Mouse (Mus musculus): ENCODE data around the gene Foxl2. TPM values are rescaled to one million over a fixed set of nuclear protein-coding genes. Genes with fewer than 3 reads are reported as not detected.

The Foxl2 gene
- polyA plus RNA-seq, 1 experiment from 2014 or later = not detected

DNA sequence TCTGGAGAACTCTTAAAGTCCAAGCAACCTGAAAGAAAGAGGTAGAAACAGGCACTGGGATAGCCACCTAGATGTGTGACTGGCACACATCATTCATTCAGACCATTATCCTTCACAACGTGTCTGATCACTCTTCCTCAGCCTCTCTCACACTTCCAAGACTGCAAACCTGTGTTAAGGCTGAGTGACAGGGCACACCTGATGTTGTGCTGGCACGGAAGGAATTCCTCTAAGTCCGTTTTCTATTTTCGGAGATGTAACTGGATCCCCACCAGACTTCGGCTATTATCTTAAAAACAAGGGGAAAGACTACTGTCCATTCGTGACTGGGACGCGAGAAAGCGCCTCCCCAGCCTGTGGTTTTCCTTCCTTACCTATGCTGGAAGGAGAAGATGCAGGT is 1.3 kb upstream of the Foxl2 start:
- H3K36me3 ChIP-seq (replicated peaks) = no peaks in the 10 kb centered on the region
- ATAC-seq (ENCODE audit: insufficient read depth) = no peak

DNA sequence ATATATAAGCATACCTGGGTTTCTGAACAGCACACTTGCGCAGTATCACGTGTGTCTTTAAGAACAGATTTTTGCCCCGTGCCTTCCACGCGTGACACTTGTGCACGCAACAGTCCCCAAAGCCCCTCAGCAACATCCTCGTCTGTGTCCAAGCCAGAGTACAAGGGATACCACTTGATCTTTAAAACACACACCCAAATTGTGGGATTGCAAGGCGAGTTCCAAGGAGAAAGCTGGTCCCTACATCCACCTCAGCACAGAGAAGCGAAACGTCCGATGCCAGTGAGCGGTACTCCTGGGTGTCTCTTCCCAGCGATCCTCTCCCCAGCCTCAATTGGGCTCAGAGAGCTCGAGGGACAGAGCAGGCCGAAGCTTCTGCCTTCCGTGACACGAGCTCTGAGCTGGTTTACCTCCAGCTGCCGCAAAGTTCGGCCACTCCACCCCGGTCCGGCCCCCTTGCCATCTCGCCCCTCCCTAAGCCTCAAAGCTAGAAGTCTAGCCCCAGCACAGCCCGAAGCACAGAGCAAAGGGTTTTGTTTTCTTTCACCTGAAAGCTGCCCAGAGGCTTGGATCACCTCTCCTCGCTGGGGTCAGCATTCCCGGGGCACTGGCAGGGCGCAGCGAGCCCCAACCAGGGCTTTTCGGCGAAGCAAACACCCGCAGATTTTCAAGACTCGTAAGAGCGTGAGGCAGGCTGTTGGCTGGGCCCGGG is 541 bp upstream of the Foxl2 start:
- Histone ChIP-seq H3K9me3 (replicated peaks) (no peaks in the 10 kb centered on the region), H3K27ac (replicated peaks) (no peak overlapping the region), H3K4me3 (replicated peaks) (peak overlapping the region; percentile 32), H3K36me3 (replicated peaks) (no peaks in the 10 kb centered on the region), H3K9ac (no peak overlapping the region), H3K4me1 (replicated peaks) (peaks cover 25% of the 10 kb centered on the region), H3K4me2 (peak overlapping the region; percentile 49), H3K27me3 (peaks cover 98% of the 10 kb centered on the region)
- no peak for ATAC-seq (ENCODE audit: insufficient read depth)
- WGBS (ENCODE audit: insufficient replicate concordance) = 3% methylated on average over 33 of the region's 33 CpGs

More for the DNA sequence above, 1.3 kb upstream of the Foxl2 start:
- Histone ChIP-seq H3K4me2 (no peak overlapping the region), H3K27ac (replicated peaks) (no peak overlapping the region), H3K4me3 (replicated peaks) (no peak overlapping the region), H3K4me1 (replicated peaks) (peaks cover 25% of the 10 kb centered on the region), H3K9me3 (replicated peaks) (no peaks in the 10 kb centered on the region), H3K27me3 (peaks cover 98% of the 10 kb centered on the region), H3K9ac (no peak overlapping the region)
- WGBS (ENCODE audit: insufficient replicate concordance) = 3% methylated on average over 9 of the region's 9 CpGs

GRCm38 (mm10) chr9:98955716-98956224 is 682 bp downstream of the Foxl2 start:
- Histone ChIP-seq H3K4me2 (peak overlapping the region; percentile 49), H3K27ac (replicated peaks) (no peak overlapping the region), H3K9me3 (replicated peaks) (no peaks in the 10 kb centered on the region), H3K27me3 (peaks cover 100% of the 10 kb centered on the region), H3K4me1 (replicated peaks) (peaks cover 25% of the 10 kb centered on the region), H3K4me3 (replicated peaks) (peak overlapping the region; percentile 32), H3K36me3 (replicated peaks) (no peaks in the 10 kb centered on the region), H3K9ac (no peak overlapping the region)
- ATAC-seq (ENCODE audit: insufficient read depth) = no peak
- 1% methylated on average over 60 of the region's 60 CpGs for WGBS (ENCODE audit: insufficient replicate concordance)

- Histone ChIP-seq H3K4me1 (replicated peaks) (peaks cover 25% of the 10 kb centered on the region), H3K9me3 (replicated peaks) (no peaks in the 10 kb centered on the region), H3K4me2 (peak overlapping the region; percentile 49), H3K27me3 (peaks cover 100% of the 10 kb centered on the region), H3K9ac (no peak overlapping the region), H3K4me3 (replicated peaks) (peak overlapping the region; percentile 32), H3K36me3 (replicated peaks) (no peaks in the 10 kb centered on the region), H3K27ac (replicated peaks) (no peak overlapping the region)
- no peak for ATAC-seq (ENCODE audit: insufficient read depth)
- WGBS (ENCODE audit: insufficient replicate concordance) = under 1% methylated on average over 80 of the region's 80 CpGs
Measured at GRCm38 (mm10) chr9:98956591-98957381, 1.7 kb downstream of the Foxl2 start.

GRCm38 (mm10) chr9:98957751-98958351 is 2.8 kb downstream of the Foxl2 start:
- H3K4me3 ChIP-seq (replicated peaks) = no peak overlapping the region

DNA sequence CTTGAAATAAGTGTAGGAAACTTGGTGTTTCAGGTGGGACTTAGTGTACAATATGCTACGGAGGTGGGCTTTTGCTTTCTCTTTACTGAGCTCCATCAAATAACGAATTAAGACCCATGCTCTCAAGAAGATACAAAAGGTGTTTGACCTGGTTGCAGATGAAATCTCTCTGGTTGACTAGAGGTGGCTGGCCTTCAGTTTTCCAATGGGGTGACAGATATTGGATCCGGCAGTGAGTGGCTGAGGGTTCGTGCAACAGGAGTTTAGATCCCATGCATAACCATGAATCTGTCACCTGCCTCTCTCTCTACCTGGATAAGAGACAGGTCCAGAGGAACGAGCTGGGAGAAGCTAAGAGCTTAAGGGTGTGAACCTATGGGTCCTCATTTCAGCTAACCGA is 3.5 kb downstream of the Foxl2 start:
- WGBS (ENCODE audit: insufficient replicate concordance) = 6% methylated on average over 6 of the region's 6 CpGs
- Histone ChIP-seq H3K36me3 (replicated peaks) (no peaks in the 10 kb centered on the region), H3K4me2 (no peak overlapping the region), H3K9ac (no peak overlapping the region), H3K9me3 (replicated peaks) (no peaks in the 10 kb centered on the region), H3K4me1 (replicated peaks) (peaks cover 25% of the 10 kb centered on the region), H3K27me3 (peaks cover 100% of the 10 kb centered on the region), H3K27ac (replicated peaks) (no peak overlapping the region), H3K4me3 (replicated peaks) (no peak overlapping the region)
- no peak for ATAC-seq (ENCODE audit: insufficient read depth)

More at GRCm38 (mm10) chr9:98957751-98958351, 2.8 kb downstream of the Foxl2 start:
- 1% methylated on average over 23 of the region's 23 CpGs for WGBS (ENCODE audit: insufficient replicate concordance)
- Histone ChIP-seq H3K4me2 (no peak overlapping the region), H3K27me3 (peaks cover 100% of the 10 kb centered on the region), H3K9ac (no peak overlapping the region), H3K36me3 (replicated peaks) (no peaks in the 10 kb centered on the region), H3K9me3 (replicated peaks) (no peaks in the 10 kb centered on the region), H3K27ac (replicated peaks) (no peak overlapping the region), H3K4me1 (replicated peaks) (peaks cover 25% of the 10 kb centered on the region)
- no peak for ATAC-seq (ENCODE audit: insufficient read depth)

- H3K36me3 ChIP-seq (replicated peaks) = no peaks in the 10 kb centered on the region
- H3K27me3 ChIP-seq = peaks cover 100% of the 10 kb centered on the region
- 16% methylated on average over 3 of the region's 3 CpGs for WGBS (ENCODE audit: insufficient replicate concordance)
- H3K27ac ChIP-seq (replicated peaks) = no peak overlapping the region
- no peak for ATAC-seq (ENCODE audit: insufficient read depth)
- H3K4me1 ChIP-seq (replicated peaks) = peaks cover 23% of the 10 kb centered on the region
- no peak overlapping the region for H3K4me2 ChIP-seq
- H3K4me3 ChIP-seq (replicated peaks) = no peak overlapping the region
- no peak overlapping the region for H3K9ac ChIP-seq
- H3K9me3 ChIP-seq (replicated peaks) = no peaks in the 10 kb centered on the region
Measured at GRCm38 (mm10) chr9:98959851-98960250, 4.8 kb downstream of the Foxl2 start.

- H3K4me2 ChIP-seq = no peak overlapping the region
- no peak overlapping the region for H3K27ac ChIP-seq (replicated peaks)
- ATAC-seq (ENCODE audit: insufficient read depth) = no peak
- peaks cover 100% of the 10 kb centered on the region for H3K27me3 ChIP-seq
- no peaks in the 10 kb centered on the region for H3K36me3 ChIP-seq (replicated peaks)
- H3K9me3 ChIP-seq (replicated peaks) = no peaks in the 10 kb centered on the region
- peaks cover 18% of the 10 kb centered on the region for H3K4me1 ChIP-seq (replicated peaks)
- no peak overlapping the region for H3K9ac ChIP-seq
- 16% methylated on average over 5 of the region's 5 CpGs for WGBS (ENCODE audit: insufficient replicate concordance)
- no peak overlapping the region for H3K4me3 ChIP-seq (replicated peaks)
Measured at GRCm38 (mm10) chr9:98960348-98960747, 5.3 kb downstream of the Foxl2 start.

DNA sequence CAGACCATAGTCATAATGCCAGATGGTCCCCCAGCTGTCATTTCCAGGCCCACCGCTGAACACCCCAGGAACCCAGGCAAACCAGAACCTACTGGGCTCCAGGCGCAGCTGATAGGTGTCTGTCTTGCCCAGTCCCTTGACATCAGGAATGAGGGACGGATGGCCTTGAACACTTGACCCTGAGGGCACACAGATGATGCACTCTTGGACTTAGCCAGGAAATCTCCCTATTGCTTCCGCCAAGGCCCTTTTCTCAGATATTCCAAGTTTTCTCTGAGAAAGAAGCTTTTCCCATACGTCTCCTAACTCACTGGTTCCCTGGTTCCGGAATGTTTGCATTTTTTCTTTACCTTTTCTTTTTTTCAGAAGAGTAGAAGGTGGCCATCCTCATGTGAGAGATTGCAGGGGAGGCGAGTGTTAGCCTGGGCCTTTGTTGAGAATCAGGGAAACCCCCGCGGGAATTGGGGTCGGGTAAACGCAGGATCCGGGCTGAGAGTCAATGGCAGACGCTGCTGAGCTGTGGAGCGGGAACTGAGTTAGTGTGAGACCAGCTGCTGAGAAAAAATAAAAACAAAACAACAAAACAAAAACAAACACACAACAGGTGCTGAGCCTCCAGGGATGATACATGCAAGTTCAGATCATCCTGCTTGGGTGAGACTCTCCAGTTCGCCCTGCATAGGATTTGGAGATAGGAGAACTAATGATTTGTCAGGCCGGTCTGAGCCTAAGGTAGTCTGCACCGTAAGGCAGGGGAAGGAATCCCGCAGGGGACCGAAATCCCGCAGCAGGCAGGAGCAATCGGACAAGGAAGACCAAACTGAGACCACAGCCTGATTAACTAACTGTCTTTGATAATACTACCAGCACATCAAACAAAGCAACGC is 6.7 kb downstream of the Foxl2 start:
- no peak overlapping the region for H3K4me3 ChIP-seq (replicated peaks)
- ATAC-seq (ENCODE audit: insufficient read depth) = no peak
- H3K9me3 ChIP-seq (replicated peaks) = no peaks in the 10 kb centered on the region
- no peaks in the 10 kb centered on the region for H3K36me3 ChIP-seq (replicated peaks)
- H3K4me2 ChIP-seq = no peak overlapping the region
- no peak overlapping the region for H3K27ac ChIP-seq (replicated peaks)
- peaks cover 98% of the 10 kb centered on the region for H3K27me3 ChIP-seq
- 10% methylated on average over 22 of the region's 22 CpGs for WGBS (ENCODE audit: insufficient replicate concordance)
- no peak overlapping the region for H3K9ac ChIP-seq
- 0 out of 2 replicates have a peak, but pooled peaks cover 4% of the 10 kb centered on the region for H3K4me1 ChIP-seq (replicated peaks)

DNA sequence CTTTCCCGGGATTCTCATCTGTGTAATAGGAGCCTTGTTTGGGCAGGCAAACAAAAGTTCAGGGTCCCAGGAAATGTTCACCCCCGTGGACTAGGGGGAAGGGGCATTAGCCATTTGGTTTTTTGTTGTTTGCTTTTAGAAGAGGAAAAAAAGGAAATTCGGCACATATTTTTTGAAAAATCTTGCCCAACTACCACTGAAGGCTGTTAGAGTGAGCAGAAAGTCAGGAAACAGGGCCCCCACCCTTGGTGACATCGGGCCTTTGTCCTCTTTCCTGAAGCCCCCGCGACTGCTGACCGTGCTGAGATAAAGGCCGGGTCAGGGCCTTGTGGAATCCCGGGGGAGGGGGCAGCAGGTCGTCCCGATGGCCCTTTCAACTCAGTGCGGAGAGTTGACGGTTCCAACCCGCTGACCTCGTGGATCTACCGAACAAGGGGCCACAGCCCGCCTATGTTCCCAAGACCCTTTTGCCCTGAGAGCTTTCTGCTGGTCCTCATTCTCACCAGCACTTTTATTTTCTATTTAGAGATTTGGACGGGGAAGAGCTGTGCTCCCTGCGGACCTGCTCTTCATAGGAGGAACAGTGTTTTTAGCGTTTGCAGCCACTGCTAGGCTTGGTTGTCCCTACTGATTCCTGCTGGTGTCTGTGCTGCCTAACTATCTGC is 7.5 kb downstream of the Foxl2 start:
- H3K4me2 ChIP-seq = no peak overlapping the region
- no peaks in the 10 kb centered on the region for H3K9me3 ChIP-seq (replicated peaks)
- H3K36me3 ChIP-seq (replicated peaks) = no peaks in the 10 kb centered on the region
- H3K9ac ChIP-seq = no peak overlapping the region
- no peak overlapping the region for H3K27ac ChIP-seq (replicated peaks)
- no peak for ATAC-seq (ENCODE audit: insufficient read depth)
- no peaks in the 10 kb centered on the region for H3K4me1 ChIP-seq (replicated peaks)
- 3% methylated on average over 20 of the region's 20 CpGs for WGBS (ENCODE audit: insufficient replicate concordance)
- no peak overlapping the region for H3K4me3 ChIP-seq (replicated peaks)
- peaks cover 98% of the 10 kb centered on the region for H3K27me3 ChIP-seq

All from liver, embryonic 15.5 days (tissue).